ENCODE assay signal across 8 mouse cellular contexts in the genomic region with DNA sequence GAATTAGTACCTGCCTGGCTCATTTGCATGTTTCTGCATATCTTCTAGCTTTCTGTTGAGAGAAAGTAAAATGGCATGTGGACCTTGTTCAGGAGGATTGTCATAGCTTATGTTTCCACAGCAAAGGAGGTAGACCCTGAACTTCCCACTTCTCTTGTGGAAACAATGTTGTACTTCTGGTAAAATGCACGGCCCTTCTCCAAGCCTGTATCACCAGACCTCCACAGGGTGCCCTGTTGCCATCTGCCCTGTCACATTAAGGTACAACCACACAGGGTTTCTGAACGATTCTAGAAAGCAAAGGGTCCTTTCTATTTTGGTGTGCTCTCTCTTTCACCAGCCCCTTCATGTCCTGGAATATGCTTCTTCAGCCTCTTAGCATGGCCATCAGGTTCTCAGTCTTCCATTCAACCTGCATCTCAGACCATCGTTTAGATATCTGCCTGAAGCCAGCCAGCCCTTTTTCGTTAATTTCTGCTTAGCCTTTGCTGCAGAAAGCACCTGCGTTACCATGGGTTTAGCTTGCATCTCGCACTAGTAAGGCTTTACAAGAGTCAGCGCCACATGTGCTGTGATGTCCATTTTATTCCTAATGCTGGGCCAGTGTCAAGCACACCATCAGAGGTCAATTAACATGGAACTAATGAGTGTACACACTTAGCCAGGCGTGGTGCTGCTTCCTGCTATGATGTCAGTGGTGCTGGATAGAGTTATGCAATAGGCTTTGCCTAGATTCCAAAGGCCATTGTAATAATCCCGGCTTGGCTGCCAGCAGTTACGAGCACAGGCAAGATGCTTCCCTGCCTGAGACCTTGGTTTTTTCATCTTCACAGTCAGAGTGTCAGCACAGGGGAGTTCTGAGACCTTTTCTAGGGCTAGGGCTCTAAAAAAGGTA.
DNase-seq lines count a peak whose midpoint lies in the region; TF ChIP-seq lines count a peak whose summit lies in the region.

No protein-coding gene starts in this region.

- no peak for TF ChIP-seq POLR2A in brain, embryonic 14.5 days (IDR thresholded peaks at IDR 0.05; ENCODE audit: borderline replicate concordance, extremely low read depth, insufficient read depth, insufficient read length, poor library complexity, severe bottlenecking)

- TF ChIP-seq CTCF in brain, embryonic 14.5 days (IDR thresholded peaks at IDR 0.05; ENCODE audit: borderline replicate concordance, extremely low read depth, insufficient read depth, insufficient read length) = no peak

- DNase-seq in layer of hippocampus, adult 9-11 months = peak; percentile 18
- no peak for DNase-seq in layer of hippocampus, adult 18-20 months (ENCODE audit: low spot score in 2 of 2)
- peak; percentile 67 for DNase-seq in brain, embryonic 14.5 days (ENCODE audit: low read depth)
- peak; percentile 62 for DNase-seq in gastrocnemius, postnatal 25 days
- DNase-seq in lung, postnatal 14 days = peak; percentile 17
- DNase-seq in embryo, embryonic 10.5 days (ENCODE audit: low spot score) = no peak
- DNase-seq in natural killer cell, adult 2 months (ENCODE audit: low spot score in 2 of 2) = no peak
- DNase-seq in right cerebral cortex, postnatal 10 days (ENCODE audit: low spot score in 2 of 2) = no peak

Comparison
In these comparisons a context has a peak if more than half of its experiments do, and no peak if none do; other contexts are left out.
1. DNase-seq: peak in layer of hippocampus, adult 9-11 months (single experiment), brain, embryonic 14.5 days (single experiment), gastrocnemius, postnatal 25 days (single experiment) and lung, postnatal 14 days (single experiment); none in layer of hippocampus, adult 18-20 months (0 of 2), embryo, embryonic 10.5 days (single experiment), natural killer cell, adult 2 months (0 of 2) and right cerebral cortex, postnatal 10 days (0 of 2).